Mouse (Mus musculus) thymus, adult 2 months (tissue): Measurements from ENCODE around the gene Cttnbp2. TPM values are rescaled to one million over a fixed set of nuclear protein-coding genes. Genes with fewer than 3 reads are reported as not detected.

Experiments
- DNase-seq: peaks from one replicate; pipeline ENCODE4 v3.0.0; 2021
- H3K27ac ChIP-seq: fragments of 200-500 bp; 2 replicates; pipeline ENCODE4 v1.5.1; 2012; ENCODE audit warnings: low read length, control low read depth; ENCODE audit not compliant: control insufficient read depth, insufficient read depth
- H3K27me3 ChIP-seq: fragments of 200-500 bp; 2 replicates; pipeline ENCODE4 v1.6.1; 2012; ENCODE audit warnings: mild to moderate bottlenecking, low read length, moderate library complexity, mixed read lengths; ENCODE audit not compliant: control insufficient read depth, insufficient read depth
- H3K36me3 ChIP-seq: fragments of 200-500 bp; 2 replicates; pipeline ENCODE4 v1.6.1; 2012; ENCODE audit warnings: mild to moderate bottlenecking, low read length, moderate library complexity; ENCODE audit not compliant: control insufficient read depth, insufficient read depth
- H3K4me1 ChIP-seq: fragments of 200-500 bp; replicated peaks from 2 replicates; pipeline ENCODE4 v1.6.1; 2012; ENCODE audit warnings: low read length; ENCODE audit not compliant: control insufficient read depth, insufficient read depth
- H3K4me3 ChIP-seq: fragments of 200-500 bp; 2 replicates; pipeline ENCODE4 v1.5.1; 2012; ENCODE audit warnings: mild to moderate bottlenecking, low read length, control low read depth, moderate library complexity; ENCODE audit not compliant: control insufficient read depth, insufficient read depth
- CTCF ChIP-seq: fragments of 200-500 bp; IDR thresholded peaks from 2 replicates; pipeline ENCODE4 v1.5.1; 2012; ENCODE audit warnings: mild to moderate bottlenecking, control low read depth, low read length, moderate library complexity, borderline replicate concordance; ENCODE audit not compliant: control insufficient read depth, poor library complexity, insufficient read depth; ENCODE audit errors: extremely low read depth
- POLR2A ChIP-seq: fragments of 200-500 bp; IDR thresholded peaks from 2 replicates; pipeline ENCODE4 v1.6.1; 2012; ENCODE audit warnings: mild to moderate bottlenecking, low read length, control low read depth, moderate library complexity; ENCODE audit not compliant: control insufficient read depth, poor library complexity, insufficient read depth; ENCODE audit errors: extremely low read depth
- WGBS: fragments of 180-500 bp; shearing (Covaris S2); methylation state at CpG from one replicate; pipeline ENCODE4 v1.1.7; 2018; 5-methylcytosine and 5-hydroxymethylcytosine counted together
- polyA plus RNA-seq: library from polyadenylated mRNA; depleted of rRNA; stranded (reverse); fragments of >200 nt; gene quantifications from 2 replicates; pipeline ENCODE4 v1.2.3, GENCODE M21; 2012

The Cttnbp2 gene
- polyA plus RNA-seq, 1 experiment: 0.49 TPM

DNA sequence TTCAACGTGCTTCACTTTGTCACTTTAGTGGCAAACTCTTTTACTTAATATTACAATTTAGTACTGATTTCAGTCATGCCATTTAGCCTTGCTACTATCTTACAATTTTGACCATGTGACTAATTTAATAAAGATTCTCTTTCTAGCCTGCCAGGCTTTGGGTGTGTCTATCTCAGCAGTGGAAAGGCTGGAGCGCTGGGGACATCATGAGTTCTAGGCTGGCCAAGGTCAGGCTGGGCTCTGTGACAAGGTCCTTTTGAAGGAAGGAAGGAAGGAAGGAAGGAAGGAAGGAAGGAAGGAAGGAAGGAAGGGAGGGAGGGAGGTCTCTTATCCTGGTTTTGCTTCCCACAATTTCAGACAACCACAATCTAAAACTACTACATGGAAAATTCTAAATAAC is 39.7 kb downstream of the Cttnbp2 start:
- Histone ChIP-seq H3K4me3 (no peak overlapping the region), H3K36me3 (no peaks in the 10 kb centered on the region), H3K27me3 (no peaks in the 10 kb centered on the region), H3K27ac (no peak overlapping the region), H3K4me1 (no peaks in the 10 kb centered on the region)
- DNase-seq: no peak
- TF ChIP-seq CTCF (no peak), POLR2A (no peak)
- WGBS: 92% methylated on average over 2 of the region's 2 CpGs

DNA sequence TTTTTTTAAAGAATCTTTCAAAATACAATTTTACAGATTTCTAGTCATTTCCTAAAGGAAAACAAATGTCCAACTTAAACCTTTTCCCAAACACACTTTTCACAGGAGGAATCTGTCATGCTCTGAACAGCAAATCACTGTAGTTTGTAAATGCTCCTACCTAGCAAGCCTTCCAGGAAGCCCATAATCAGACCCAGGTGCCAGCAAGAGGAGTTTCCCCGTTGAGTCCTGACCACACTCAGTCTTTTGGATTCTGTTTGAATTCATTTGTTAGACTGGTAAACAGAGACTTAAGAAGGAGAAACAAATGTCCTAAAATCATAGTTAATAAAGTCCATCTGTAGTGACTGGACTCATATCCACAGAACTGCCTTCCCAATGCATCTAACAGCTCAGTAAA is 40.1 kb downstream of the Cttnbp2 start:
- H3K36me3 ChIP-seq: no peaks in the 10 kb centered on the region
- TF ChIP-seq CTCF (no peak), POLR2A (no peak)
- WGBS: 63% methylated on average over 1 of the region's 1 CpGs
- no peak overlapping the region for H3K4me3 ChIP-seq
- H3K27ac ChIP-seq: no peak overlapping the region
- no peaks in the 10 kb centered on the region for H3K27me3 ChIP-seq
- no peak for DNase-seq
- no peaks in the 10 kb centered on the region for H3K4me1 ChIP-seq

DNA sequence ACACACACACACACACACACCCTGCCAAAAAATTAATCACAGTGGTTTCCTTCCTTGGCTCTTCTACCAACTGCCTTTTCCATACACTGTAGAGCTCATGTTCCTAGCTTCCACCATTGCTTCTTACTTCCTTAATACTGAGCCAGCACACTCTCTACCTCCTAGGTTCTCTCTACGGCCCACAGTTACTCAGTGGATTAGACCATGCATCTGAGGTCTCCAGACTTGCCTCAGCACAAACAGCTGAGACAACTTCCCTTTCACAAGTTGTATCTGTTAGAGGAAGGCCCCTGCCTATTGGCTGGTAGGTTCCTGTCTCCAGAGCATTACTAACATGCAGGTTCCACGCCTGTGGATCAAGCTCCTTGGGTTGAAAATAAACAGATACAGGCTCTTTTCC is 45.4 kb downstream of the Cttnbp2 start:
- Histone ChIP-seq H3K4me1 (no peaks in the 10 kb centered on the region), H3K27me3 (no peaks in the 10 kb centered on the region), H3K4me3 (no peak overlapping the region), H3K36me3 (no peaks in the 10 kb centered on the region), H3K27ac (no peak overlapping the region)
- WGBS: 32% methylated on average over 2 of the region's 2 CpGs
- no peak for DNase-seq
- TF ChIP-seq POLR2A: no peak
- TF ChIP-seq CTCF: no peak

DNA sequence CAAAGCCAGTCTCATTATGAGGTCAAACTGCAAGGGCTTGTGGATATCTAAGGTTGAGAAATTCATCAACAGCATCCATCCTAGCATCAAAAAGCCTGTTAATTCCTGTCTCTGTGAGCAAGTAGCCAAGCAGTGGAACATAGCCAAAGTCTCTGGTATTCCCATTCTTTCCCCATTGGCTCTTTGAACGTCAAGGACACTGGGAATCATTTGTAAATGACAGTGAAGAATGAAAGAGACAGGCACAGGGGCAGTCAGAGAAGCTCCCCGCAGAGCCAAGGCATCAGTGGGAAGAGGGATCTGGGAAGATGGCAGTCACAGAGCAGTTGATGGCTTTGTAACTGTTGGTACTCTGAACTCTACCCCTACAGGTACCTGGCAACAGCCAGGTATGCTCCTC is 46.9 kb downstream of the Cttnbp2 start:
- H3K36me3 ChIP-seq: no peaks in the 10 kb centered on the region
- no peak for DNase-seq
- no peak overlapping the region for H3K4me3 ChIP-seq
- H3K27me3 ChIP-seq: no peaks in the 10 kb centered on the region
- no peak overlapping the region for H3K27ac ChIP-seq
- no peaks in the 10 kb centered on the region for H3K4me1 ChIP-seq
- WGBS: 72% methylated on average over 2 of the region's 2 CpGs
- TF ChIP-seq POLR2A (no peak), CTCF (no peak)

DNA sequence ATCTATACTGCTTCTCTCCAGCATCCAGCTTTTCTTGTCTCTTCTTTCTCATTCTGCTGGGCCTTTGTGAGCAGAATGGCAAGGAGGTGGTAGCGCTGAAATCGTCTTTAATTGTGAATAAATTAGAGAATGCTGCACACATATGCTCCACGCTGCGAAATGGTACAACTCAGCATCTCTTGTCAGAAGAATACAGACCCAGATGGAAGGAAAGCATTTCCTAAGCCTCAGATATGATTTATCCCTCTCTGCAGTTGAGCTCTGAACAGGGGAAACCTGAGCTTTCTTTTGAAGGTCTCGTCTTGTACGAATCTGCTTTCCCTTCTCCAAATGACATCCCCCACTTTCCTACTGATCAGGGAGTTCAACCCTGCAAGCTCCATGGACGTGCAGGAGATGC is 48.4 kb downstream of the Cttnbp2 start:
- TF ChIP-seq CTCF: no peak
- TF ChIP-seq POLR2A: no peak
- 87% methylated on average over 7 of the region's 7 CpGs for whole genome bisulfite sequencing
- Histone ChIP-seq H3K4me3 (no peak overlapping the region), H3K27me3 (no peaks in the 10 kb centered on the region), H3K4me1 (no peaks in the 10 kb centered on the region), H3K27ac (no peak overlapping the region), H3K36me3 (no peaks in the 10 kb centered on the region)
- DNase-seq: no peak

DNA sequence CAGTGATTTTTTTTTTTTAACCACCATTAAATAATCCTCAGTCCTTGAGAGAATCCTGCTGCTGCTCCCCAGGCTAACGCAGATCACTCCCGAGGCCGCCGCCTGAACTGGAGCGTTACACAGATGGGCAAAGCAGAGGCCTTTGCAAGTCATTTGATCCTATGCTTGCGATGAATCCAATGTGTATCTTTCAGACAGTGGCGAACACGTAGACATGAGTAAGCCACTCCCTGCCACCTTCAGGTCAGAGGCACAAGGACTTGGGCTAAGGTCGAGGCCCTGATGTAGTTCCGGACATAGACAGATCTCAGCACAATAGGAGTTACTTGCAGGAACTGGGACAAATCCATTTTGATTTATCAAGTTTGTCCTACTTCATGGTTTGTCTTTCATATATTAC is 49.0 kb downstream of the Cttnbp2 start:
- Histone ChIP-seq H3K4me1 (no peaks in the 10 kb centered on the region), H3K27me3 (no peaks in the 10 kb centered on the region), H3K27ac (no peak overlapping the region), H3K36me3 (no peaks in the 10 kb centered on the region), H3K4me3 (no peak overlapping the region)
- no peak for TF ChIP-seq POLR2A
- no peak for TF ChIP-seq CTCF
- DNase-seq: no peak
- WGBS: 95% methylated on average over 10 of the region's 10 CpGs

DNA sequence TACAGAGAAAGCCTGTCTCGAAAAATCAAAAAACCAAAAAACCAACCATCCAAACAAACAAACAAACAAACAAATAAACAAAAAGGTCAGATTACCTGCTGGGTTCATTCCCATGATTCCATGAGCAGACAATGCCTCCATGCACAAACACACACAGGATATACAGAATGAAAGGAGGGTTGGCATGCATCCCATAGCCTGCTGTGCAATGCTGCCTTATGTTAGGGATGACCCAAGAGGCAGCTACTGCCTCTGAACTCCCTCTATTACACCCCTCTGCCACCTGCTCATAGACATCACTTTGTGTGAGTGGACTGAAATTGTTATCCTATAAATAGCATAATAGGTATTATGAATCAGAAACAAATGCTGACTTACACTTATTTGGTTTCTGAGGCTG is 55.0 kb downstream of the Cttnbp2 start:
- WGBS: 61% methylated on average over 1 of the region's 1 CpGs
- DNase-seq: no peak
- Histone ChIP-seq H3K4me1 (no peaks in the 10 kb centered on the region), H3K27ac (no peak overlapping the region), H3K4me3 (no peak overlapping the region), H3K27me3 (no peaks in the 10 kb centered on the region), H3K36me3 (no peaks in the 10 kb centered on the region)
- no peak for TF ChIP-seq POLR2A
- no peak for TF ChIP-seq CTCF
